Mouse (Mus musculus) liver, adult 2 months (tissue): ENCODE measurements at regions not wholly inside any gene's neighbourhood (a gene's known extent, or its start where the extent isn't known, plus 50 kb on each side); places are given as distances from the start of the nearest gene placed in this dataset.

Experiments
- CTCF ChIP-seq: fragments of 200-500 bp; IDR thresholded peaks from 2 replicates; pipeline ENCODE4 v1.5.1; 2011; ENCODE audit warnings: low read depth, low read length, control low read depth
- POLR2A ChIP-seq: fragments of 200-500 bp; IDR thresholded peaks from 2 replicates; pipeline ENCODE4 v1.6.1; 2011; ENCODE audit warnings: low read length, control low read depth; ENCODE audit not compliant: insufficient read depth; ENCODE audit errors: extremely low read depth

DNA sequence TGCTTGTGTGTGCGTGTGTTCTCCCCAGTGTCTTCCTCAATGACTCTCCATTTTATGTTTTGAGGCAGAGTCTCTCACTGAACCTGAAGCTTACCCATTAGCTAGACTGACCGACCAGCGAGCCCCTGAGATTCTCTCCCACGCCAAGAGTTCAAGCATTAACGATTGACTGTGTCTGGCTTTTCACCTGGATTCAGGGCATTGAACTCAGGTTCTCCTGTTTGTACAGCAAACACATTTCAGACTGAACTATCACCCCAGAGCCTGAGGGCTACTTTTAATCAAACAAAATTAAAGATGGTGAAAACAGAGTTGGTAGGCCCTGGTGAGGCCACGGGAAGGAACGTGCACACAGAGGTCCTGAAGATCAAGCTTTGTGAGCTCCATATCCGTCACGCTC, 158.2 kb upstream of the Nr2f2 start:
- no peak for TF ChIP-seq POLR2A
- TF ChIP-seq CTCF, result no peak
